Mouse (Mus musculus) spleen, adult 2 months (tissue): ENCODE data around the gene Ociad2. TPM values are rescaled to one million over a fixed set of nuclear protein-coding genes. Genes with fewer than 3 reads are reported as not detected.

Source experiments
- DNase-seq, 2 experiments: peaks; one replicate each; pipeline versions ENCODE4 v3.0.0 to v3.0.0-alpha.2; 2012 to 2021; ENCODE audit warnings: low spot score in 2 of 2, low read depth in 1 of 2
- H3K27ac ChIP-seq: fragments of 200-500 bp; 2 replicates; pipeline ENCODE4 v1.5.1; 2012; ENCODE audit warnings: low read length, inconsistent platforms; ENCODE audit not compliant: insufficient read depth
- H3K27me3 ChIP-seq: fragments of 200-500 bp; 2 replicates; pipeline ENCODE4 v1.6.1; 2012; ENCODE audit warnings: mild to moderate bottlenecking, moderate library complexity, low read length, inconsistent platforms; ENCODE audit not compliant: control insufficient read depth, insufficient read depth
- H3K36me3 ChIP-seq: fragments of 200-500 bp; 2 replicates; pipeline ENCODE4 v1.6.1; 2012; ENCODE audit warnings: mild to moderate bottlenecking, low read length, inconsistent platforms; ENCODE audit not compliant: control insufficient read depth, insufficient read depth
- H3K4me1 ChIP-seq: fragments of 200-500 bp; 2 replicates; pipeline ENCODE4 v1.6.1; 2011; ENCODE audit warnings: inconsistent platforms; ENCODE audit not compliant: control insufficient read depth, insufficient read depth, insufficient read length
- H3K4me3 ChIP-seq: fragments of 200-500 bp; 2 replicates; pipeline ENCODE4 v1.5.1; 2011; ENCODE audit warnings: mild to moderate bottlenecking, inconsistent platforms; ENCODE audit not compliant: insufficient read depth, insufficient read length; ENCODE audit errors: extremely low read depth
- CTCF ChIP-seq: fragments of 200-500 bp; IDR thresholded peaks from 2 replicates; pipeline ENCODE4 v1.5.1; 2011; ENCODE audit warnings: mild to moderate bottlenecking, inconsistent platforms; ENCODE audit not compliant: insufficient read depth, insufficient read length, insufficient replicate concordance; ENCODE audit errors: extremely low read depth
- POLR2A ChIP-seq: fragments of 200-500 bp; IDR thresholded peaks from 2 replicates; pipeline ENCODE4 v1.6.1; 2011; ENCODE audit warnings: low read depth, low read length, inconsistent platforms
- WGBS: fragments of 180-500 bp; shearing (Covaris S2); methylation state at CpG from one replicate; pipeline ENCODE4 v1.1.7; 2018; 5-methylcytosine and 5-hydroxymethylcytosine counted together
- polyA plus RNA-seq: library from polyadenylated mRNA; depleted of rRNA; stranded (reverse); fragments of >200 nt; gene quantifications from 2 replicates; pipeline ENCODE4 v1.2.3, GENCODE M21; 2012; rRNA removed

The Ociad2 gene
- polyA plus RNA-seq, 1 experiment = 0.05 TPM

DNA sequence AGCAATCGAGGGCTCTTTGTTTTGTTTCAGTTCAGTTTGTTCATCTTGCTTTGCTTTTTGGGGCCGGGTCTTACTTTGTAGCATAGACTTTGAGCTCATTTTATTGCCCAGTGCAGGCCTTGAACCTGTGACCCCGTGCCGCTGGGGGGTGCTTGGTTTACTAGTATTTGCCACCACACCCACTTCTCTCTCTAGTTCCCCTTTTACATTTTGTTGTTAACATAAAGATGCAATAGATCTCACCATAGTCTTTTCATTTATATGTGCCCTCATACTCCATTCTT lies 60.3 kb downstream of the Ociad2 start:
- H3K36me3 ChIP-seq = no peaks in the 10 kb centered on the region
- WGBS = 72% methylated on average over 4 of the region's 4 CpGs

GRCm38 (mm10) chr5:73279732-73280566 lies 60.9 kb downstream of the Ociad2 start:
- Histone ChIP-seq H3K27me3 (no peaks in the 10 kb centered on the region), H3K36me3 (no peaks in the 10 kb centered on the region), H3K27ac (peak overlapping the region; percentile 35; the same call in 1 of the 2 replicates), H3K4me3 (no peak overlapping the region), H3K4me1 (no peaks in the 10 kb centered on the region)
- 86% methylated on average over 4 of the region's 4 CpGs for WGBS
- no peak for DNase-seq
- TF ChIP-seq POLR2A (no peak), CTCF (no peak)

More for the DNA sequence above, 60.3 kb downstream of the Ociad2 start:
- Histone ChIP-seq H3K4me1 (no peaks in the 10 kb centered on the region), H3K27ac (no peak overlapping the region), H3K27me3 (no peaks in the 10 kb centered on the region), H3K4me3 (no peak overlapping the region)
- no peak for TF ChIP-seq POLR2A
- TF ChIP-seq CTCF = no peak
- no peak for DNase-seq

DNA sequence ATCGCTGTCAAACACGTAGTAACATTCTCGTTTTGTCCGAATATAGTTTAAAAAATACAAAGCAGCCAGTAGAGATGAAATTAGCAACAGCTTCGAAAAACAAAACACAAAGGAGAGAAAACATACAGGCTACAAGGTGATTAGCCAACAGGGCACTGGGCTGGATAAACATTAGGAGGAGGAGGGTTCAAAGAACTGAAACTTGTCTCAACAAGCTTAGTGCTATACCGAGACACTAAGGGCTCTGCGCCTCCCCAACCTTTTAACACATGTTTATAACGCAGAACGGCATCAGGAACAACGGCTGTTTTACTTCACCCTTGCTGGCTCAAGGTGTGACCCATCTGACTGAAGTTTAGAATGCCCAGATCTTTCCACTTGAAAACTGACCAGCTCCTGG lies 61.6 kb downstream of the Ociad2 start:
- DNase-seq = no peak
- Histone ChIP-seq H3K27me3 (no peaks in the 10 kb centered on the region), H3K4me1 (no peaks in the 10 kb centered on the region), H3K4me3 (no peak overlapping the region), H3K36me3 (no peaks in the 10 kb centered on the region), H3K27ac (peak overlapping the region; percentile 32; the same call in 1 of the 2 replicates)
- TF ChIP-seq POLR2A (no peak), CTCF (no peak)
- 94% methylated on average over 10 of the region's 10 CpGs for WGBS

DNA sequence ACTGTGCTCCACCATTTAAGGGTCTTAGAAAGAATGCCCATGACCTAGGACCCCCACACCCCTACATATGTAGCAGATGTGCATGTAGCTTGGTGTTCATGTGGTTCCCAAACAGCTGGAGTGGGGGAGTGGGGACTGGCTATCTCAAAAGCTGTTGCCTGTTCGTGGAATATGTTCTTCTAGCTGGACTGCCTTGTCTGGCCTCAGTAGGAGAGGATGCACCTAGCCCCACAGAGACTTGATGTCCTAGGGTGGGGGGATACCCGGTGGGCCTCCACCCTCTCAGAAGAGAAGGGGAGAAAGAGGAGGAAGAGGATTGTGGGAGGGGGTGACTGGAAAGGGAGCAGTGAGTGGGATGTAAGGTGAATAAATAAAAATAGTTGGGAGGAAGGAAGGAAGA lies 65.9 kb downstream of the Ociad2 start:
- no peak overlapping the region for H3K27ac ChIP-seq
- H3K36me3 ChIP-seq = no peaks in the 10 kb centered on the region
- DNase-seq = no peak
- 81% methylated on average over 2 of the region's 2 CpGs for WGBS
- TF ChIP-seq CTCF (no peak), POLR2A (no peak)
- H3K27me3 ChIP-seq = no peaks in the 10 kb centered on the region
- H3K4me1 ChIP-seq = no peaks in the 10 kb centered on the region
- no peak overlapping the region for H3K4me3 ChIP-seq

GRCm38 (mm10) chr5:73273171-73273570 lies 67.7 kb downstream of the Ociad2 start:
- no peak for DNase-seq
- 83% methylated on average over 4 of the region's 4 CpGs for WGBS
- Histone ChIP-seq H3K27ac (no peak overlapping the region), H3K27me3 (no peaks in the 10 kb centered on the region), H3K4me3 (no peak overlapping the region), H3K4me1 (no peaks in the 10 kb centered on the region), H3K36me3 (no peaks in the 10 kb centered on the region)
- TF ChIP-seq POLR2A (no peak), CTCF (no peak)

Other genes with a start within 250 kb of the Ociad2 start
- gene Fryl, start 84.4 kb downstream of the Ociad2 start, polyA plus RNA-seq = 72.3 and 96.7 TPM in 2 replicates
- gene Ociad1, start 48.2 kb downstream of the Ociad2 start, polyA plus RNA-seq = 29.1 and 34.2 TPM in 2 replicates
- gene Cwh43, start 65.0 kb upstream of the Ociad2 start, polyA plus RNA-seq = not detected in 2 replicates
- gene Dcun1d4, start 140.0 kb upstream of the Ociad2 start, polyA plus RNA-seq = 1.2 and 1.3 TPM in 2 replicates